Mouse (Mus musculus) spleen, adult 2 months (tissue): Measurements from ENCODE around the gene Tmem131.

ENCODE experiments used
- CTCF ChIP-seq: fragments of 200-500 bp; IDR thresholded peaks from 2 replicates; pipeline ENCODE4 v1.5.1; 2011; ENCODE audit warnings: mild to moderate bottlenecking, inconsistent platforms; ENCODE audit not compliant: insufficient read depth, insufficient read length, insufficient replicate concordance; ENCODE audit errors: extremely low read depth
- POLR2A ChIP-seq: fragments of 200-500 bp; IDR thresholded peaks from 2 replicates; pipeline ENCODE4 v1.6.1; 2011; ENCODE audit warnings: low read depth, low read length, inconsistent platforms

DNA sequence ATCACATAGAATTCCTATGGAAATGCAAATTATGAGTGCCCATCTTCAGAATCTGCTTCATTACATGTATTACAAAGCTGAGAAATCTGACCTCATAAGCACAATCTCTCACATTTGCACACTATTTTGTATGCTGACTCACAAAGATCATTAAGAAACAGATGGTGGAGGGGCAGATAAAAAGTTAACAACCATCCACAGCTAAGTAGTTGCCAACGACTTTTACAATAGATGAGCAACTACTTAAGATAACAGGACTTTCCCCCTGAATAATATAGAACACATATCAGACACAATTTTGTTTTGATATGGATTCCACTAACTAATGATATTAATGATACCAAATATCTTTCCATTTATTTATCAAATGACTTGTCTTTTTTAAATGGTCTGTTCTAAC is 66.3 kb downstream of the Tmem131 start:
- TF ChIP-seq CTCF (no peak), POLR2A (no peak)
